8 mouse cellular contexts compared by ENCODE assay signal in genomic region chrX:56455372-56456246, GRCm38 (mm10). TPM values are rescaled to one million over a fixed set of nuclear protein-coding genes. Genes with fewer than 3 reads are reported as not detected.
DNase-seq lines count a peak whose midpoint lies in the region; ATAC-seq lines count a peak whose summit lies in the region.

No protein-coding gene starts in this region.

- no peaks in the 10 kb centered on the region for H3K9me3 ChIP-seq in intestine, embryonic 14.5 days (ENCODE audit: control insufficient read depth, low read length)

- H3K4me1 ChIP-seq in intestine, embryonic 14.5 days (replicated peaks; ENCODE audit: control insufficient read depth, insufficient read depth, low read length) = no peaks in the 10 kb centered on the region

- H3K9ac ChIP-seq in intestine, embryonic 14.5 days (ENCODE audit: low read length) = peak overlapping the region; percentile 74

- H3K4me2 ChIP-seq in intestine, embryonic 14.5 days (ENCODE audit: low read length) = peak overlapping the region; percentile 51

- 15% methylated on average over 56 of the region's 65 CpGs for WGBS in intestine, embryonic 14.5 days

- H3K27ac ChIP-seq in intestine, embryonic 14.5 days (ENCODE audit: low read depth) = peak overlapping the region; percentile 93

- H3K36me3 ChIP-seq in intestine, embryonic 14.5 days (ENCODE audit: control insufficient read depth, insufficient read depth, low read length) = no peaks in the 10 kb centered on the region

- DNase-seq in adipocyte (ENCODE audit: low spot score) = peak; percentile 84
- peak; percentile 90 for DNase-seq in embryo, embryonic 10 days (ENCODE audit: low spot score)
- DNase-seq in gastrocnemius, postnatal 14 days = peak; percentile 91
- peak; percentile 79 for DNase-seq in intestine, embryonic 14.5 days (ENCODE audit: low spot score)
- DNase-seq in left cerebral cortex, postnatal 14 days (ENCODE audit: low spot score in 2 of 2) = peak; percentile 86 to 87
- peak; percentile 91 for DNase-seq in mesoderm, embryonic 11.5 days (ENCODE audit: low read depth, low spot score)
- peak; percentile 83 to 88 for DNase-seq in right cerebral cortex, postnatal 36 days (ENCODE audit: low spot score in 2 of 2)
- DNase-seq in yolk sac, embryonic 10.5 days (ENCODE audit: low spot score) = peak; percentile 91

- intact Hi-C loops in gastrocnemius, postnatal 14 days (cut with DNase I; ENCODE audit: low total_unique reads) = no loop called here
- intact Hi-C loops in left cerebral cortex, postnatal 14 days (cut with DNase I) = loop anchor here (2.0 kb wide), 1 partner anchor 25 kb away; no protein-coding TSS in a partner anchor

- no peaks in the 10 kb centered on the region for H3K27me3 ChIP-seq in intestine, embryonic 14.5 days (replicated peaks; ENCODE audit: control insufficient read depth, insufficient read depth, low read length)

- H3K4me3 ChIP-seq in intestine, embryonic 14.5 days (ENCODE audit: low read depth, low read length) = peak overlapping the region; percentile 52

- ATAC-seq in intestine, embryonic 14.5 days (replicated peaks; ENCODE audit: low FRiP score, low TSS enrichment, low read depth) = peak; percentile 94

RNA-seq across cellular contexts. Expression of gene Ints6l, which starts 1.0 kb away (rescaled TPM):
- total RNA-seq in gastrocnemius, postnatal 14 days (2021) = 1 to 10 TPM; 5.9 to 6.0 TPM
- 25.2 and 34.1 TPM in 2 replicates for polyA plus RNA-seq in intestine, embryonic 14.5 days (2014; fragmentation: Nextera tagmentation; extraction: Ambion mirVana)
- 10 to 100 TPM; 33.0 to 36.6 TPM for total RNA-seq in left cerebral cortex, postnatal 14 days (2021)

RNA-seq across cellular contexts. Expression of gene Gm2174, which starts 7.8 kb away (rescaled TPM):
- under 1 TPM in 1 of 2 experiments, not detected in 1; 0.91 TPM for total RNA-seq in gastrocnemius, postnatal 14 days (2021)
- polyA plus RNA-seq in intestine, embryonic 14.5 days (2014; fragmentation: Nextera tagmentation; extraction: Ambion mirVana) = 3.7 and 4.0 TPM in 2 replicates
- not detected for total RNA-seq in left cerebral cortex, postnatal 14 days (2021)

Comparison
In these comparisons a context has a peak if more than half of its experiments do, and no peak if none do; other contexts are left out.
1. Peak in every context shown above with its lines: DNase-seq, ATAC-seq, H3K4me3 ChIP-seq and H3K27ac ChIP-seq.
2. RNA of gene Ints6l, which starts 1.0 kb away (total RNA-seq): 33.0 to 36.6 TPM in left cerebral cortex, postnatal 14 days; 5.9 to 6.0 TPM in gastrocnemius, postnatal 14 days; every median in the first group is over 4 times any median in the second.